Mouse (Mus musculus) midbrain, postnatal 0 days (tissue): Measurements from ENCODE around the gene Kif13a. TPM values are rescaled to one million over a fixed set of nuclear protein-coding genes. Genes with fewer than 3 reads are reported as not detected.
A peak's percentile ranks its signal among the peaks of the same experiment; 100 is the strongest.

Experiments
- ATAC-seq: fragments of 200-750 bp; cut with Nextera tagmentation; 2 replicates; pipeline ENCODE4 v1.8.0; 2017; ENCODE audit warnings: moderate number of reproducible peaks, mild to moderate bottlenecking, moderate TSS enrichment, moderate library complexity; ENCODE audit not compliant: low FRiP score
- DNase-seq: peaks from one replicate; pipeline ENCODE4 v3.0.0-alpha.2; 2015; ENCODE audit warnings: low spot score
- H3K27ac ChIP-seq: fragments of 300-500 bp; sonication (generic); 2 replicates; pipeline ENCODE4 v1.5.1; 2014; ENCODE audit warnings: low read depth, mild to moderate bottlenecking, low read length, mixed read lengths
- H3K27me3 ChIP-seq: fragments of 300-500 bp; sonication (generic); 2 replicates; pipeline ENCODE4 v1.6.1; 2014; ENCODE audit warnings: low read length, control low read depth, mixed read lengths; ENCODE audit not compliant: insufficient read depth
- H3K36me3 ChIP-seq: fragments of 300-500 bp; sonication (generic); 2 replicates; pipeline ENCODE4 v1.6.1; 2014; ENCODE audit warnings: low read length, control low read depth, mixed read lengths; ENCODE audit not compliant: insufficient read depth
- H3K4me1 ChIP-seq: fragments of 300-500 bp; sonication (generic); 2 replicates; pipeline ENCODE4 v1.6.1; 2014; ENCODE audit warnings: mild to moderate bottlenecking, control low read depth, antibody characterized with exemption, low read length, mixed read lengths; ENCODE audit not compliant: insufficient read depth
- H3K4me2 ChIP-seq: fragments of 300-500 bp; sonication (generic); 2 replicates; pipeline ENCODE4 v1.6.1; 2014; ENCODE audit warnings: low read depth, mild to moderate bottlenecking, low read length, mixed read lengths; ENCODE audit not compliant: poor library complexity, severe bottlenecking
- H3K4me3 ChIP-seq: fragments of 300-500 bp; sonication (generic); 2 replicates; pipeline ENCODE4 v1.5.1; 2014; ENCODE audit warnings: low read depth, mild to moderate bottlenecking, low read length, moderate library complexity
- H3K9ac ChIP-seq: fragments of 300-500 bp; sonication (generic); replicated peaks from 2 replicates; pipeline ENCODE4 v1.6.1; 2014; ENCODE audit warnings: mild to moderate bottlenecking, low read length, moderate library complexity, mixed read lengths; ENCODE audit not compliant: poor library complexity, severe bottlenecking
- H3K9me3 ChIP-seq: fragments of 300-500 bp; sonication (generic); 2 replicates; pipeline ENCODE4 v1.6.1; 2016; ENCODE audit warnings: low read length, control low read depth
- CTCF ChIP-seq: IDR thresholded peaks from 2 replicates; pipeline ENCODE4 v1.5.1; 2016; ENCODE audit warnings: antibody characterized with exemption, mild to moderate bottlenecking
- WGBS: fragments of 180-500 bp; shearing (Covaris S2); extraction: QIAGEN DNeasy Blood & Tissue Kit; methylation state at CpG from one replicate; pipeline ENCODE4 v1.1.7; 2014; 5-methylcytosine and 5-hydroxymethylcytosine counted together
- polyA plus RNA-seq: library from polyadenylated mRNA; unstranded; fragments of >200 nt; fragmentation: Nextera tagmentation; extraction: Ambion mirVana; gene quantifications from 2 replicates; pipeline ENCODE4 v1.2.1, GENCODE M21; 2015
- total RNA-seq: library from RNA; depleted of rRNA; stranded (reverse); fragments of >200 nt; gene quantifications from 2 replicates; pipeline ENCODE4 v1.2.3, GENCODE M21; 2014

The Kif13a gene
- total and polyA plus RNA-seq, 2 experiments from 2014 or later: 10.1 to 31.7 TPM

GRCm38 (mm10) chr13:46727837-46728268, 201.8 kb downstream of the Kif13a start, which contains the start of gene Nup153:
Gene Nup153, minus strand, starts transcription at chr13:46727940.
- DNase-seq: peak; percentile 98
- H3K9ac ChIP-seq: peak within 1 kb of the TSS; percentile 90
- peak; percentile 93 for ATAC-seq
- peaks cover 14% of the 10 kb centered on the region for H3K4me1 ChIP-seq
- H3K9me3 ChIP-seq: no peaks in the 10 kb centered on the region
- peak within 1 kb of the TSS; percentile 97 for H3K4me3 ChIP-seq
- no peaks in the 10 kb centered on the region for H3K27me3 ChIP-seq
- peak within 1 kb of the TSS; percentile 93 for H3K27ac ChIP-seq
- H3K36me3 ChIP-seq: no peaks in the 10 kb centered on the region
- under 1% methylated on average over 40 of the region's 51 CpGs for WGBS
- TF ChIP-seq CTCF: no peak
- peak within 1 kb of the TSS; percentile 64 for H3K4me2 ChIP-seq

DNA sequence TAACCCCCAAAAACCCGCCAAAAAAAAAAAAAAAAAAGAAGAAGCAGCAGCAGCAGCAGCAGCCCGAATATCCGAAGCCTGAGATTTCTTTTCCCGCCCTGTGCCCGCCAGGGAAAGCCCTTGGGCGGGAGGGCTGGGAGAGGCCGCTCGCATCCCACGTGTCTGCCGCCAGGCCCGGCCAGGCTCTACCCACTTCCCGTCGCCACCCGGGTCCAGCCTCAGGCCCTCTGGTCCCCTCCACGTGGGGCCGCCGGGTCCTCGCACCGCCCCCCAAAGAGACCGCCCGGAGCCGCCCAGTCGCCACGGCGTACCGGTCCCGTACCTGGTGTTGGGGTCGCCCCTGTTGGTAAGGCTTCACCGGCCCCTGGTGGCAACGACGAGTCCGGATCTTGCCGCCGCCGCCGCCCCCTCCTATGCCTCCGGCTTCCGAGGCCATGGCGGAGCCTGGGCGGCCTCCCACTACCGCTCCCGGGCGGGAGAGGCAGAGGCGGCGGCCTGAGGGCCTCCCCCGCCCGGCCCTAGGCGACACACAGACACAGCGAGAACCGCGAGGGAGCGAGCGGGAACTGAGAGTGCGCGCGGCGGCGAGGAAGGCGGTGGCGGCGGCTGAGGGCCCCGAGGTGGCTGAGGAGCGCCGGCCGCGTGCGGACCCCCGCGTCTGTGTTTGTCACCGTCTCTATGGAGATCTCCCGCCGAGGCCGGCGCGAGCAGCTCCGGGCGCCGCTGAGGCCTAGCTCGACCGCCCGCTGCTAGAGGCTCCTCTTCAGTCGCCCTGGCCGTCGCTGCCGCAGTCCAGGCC, 202.4 kb downstream of the Kif13a start:
- ATAC-seq (peak; percentile 82), DNase-seq (peak; percentile 43)
- H3K36me3 ChIP-seq: no peaks in the 10 kb centered on the region
- 0 out of 2 replicates have a peak, but pooled peaks have one; percentile 4 for TF ChIP-seq CTCF
- peak overlapping the region; percentile 64 for H3K4me2 ChIP-seq
- H3K27me3 ChIP-seq: no peaks in the 10 kb centered on the region
- peak overlapping the region; percentile 93 for H3K27ac ChIP-seq
- under 1% methylated on average over 76 of the region's 85 CpGs for WGBS
- peak overlapping the region; percentile 90 for H3K9ac ChIP-seq
- H3K9me3 ChIP-seq: no peaks in the 10 kb centered on the region
- H3K4me3 ChIP-seq: peak overlapping the region; percentile 97
- peaks cover 14% of the 10 kb centered on the region for H3K4me1 ChIP-seq

DNA sequence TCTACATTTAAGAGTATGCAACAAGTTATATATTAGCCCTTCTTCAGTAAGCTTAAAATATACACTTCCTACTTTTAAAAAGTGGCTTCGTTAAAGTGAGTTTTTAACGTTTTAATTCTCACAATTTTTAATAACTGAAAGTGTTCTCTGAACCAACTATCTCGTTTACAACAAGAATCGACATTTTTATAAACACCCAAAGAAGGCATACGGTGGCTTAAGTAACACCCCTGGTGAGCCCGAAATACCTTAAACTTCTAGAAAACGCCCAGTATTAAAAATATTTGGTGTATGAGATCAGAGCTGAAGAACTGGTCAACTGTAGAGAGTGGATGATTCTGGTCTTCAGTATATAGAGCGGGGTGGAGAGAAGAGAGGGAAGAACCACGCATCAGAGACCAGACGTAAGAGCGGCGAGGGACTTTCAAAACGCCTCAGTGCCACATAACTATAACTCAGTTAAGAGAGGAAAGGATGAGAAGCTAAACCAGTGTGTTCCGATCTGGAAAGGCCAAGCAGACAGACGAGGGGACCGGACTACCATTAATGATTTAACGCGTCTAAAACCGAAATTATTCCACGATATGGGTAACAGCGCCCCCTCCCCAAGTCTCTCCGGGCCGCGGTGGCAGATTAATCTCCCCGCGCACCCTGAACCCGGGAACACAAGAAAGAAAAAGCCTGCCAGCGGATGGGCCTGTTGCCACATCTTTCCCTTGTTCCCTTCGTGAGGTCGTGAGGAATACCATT, 203.2 kb downstream of the Kif13a start:
- no peak for ATAC-seq
- peak overlapping the region; percentile 93; the same call in 1 of the 2 replicates for H3K27ac ChIP-seq
- peak; percentile 43 for DNase-seq

GRCm38 (mm10) chr13:46725227-46725626, 204.4 kb downstream of the Kif13a start:
- H3K4me3 ChIP-seq: no peak overlapping the region
- peaks cover 14% of the 10 kb centered on the region for H3K4me1 ChIP-seq
- H3K9ac ChIP-seq: no peak overlapping the region
- no peak for TF ChIP-seq CTCF
- ATAC-seq: no peak
- no peak for DNase-seq
- H3K27ac ChIP-seq: no peak overlapping the region
- H3K27me3 ChIP-seq: no peaks in the 10 kb centered on the region
- H3K9me3 ChIP-seq: no peaks in the 10 kb centered on the region
- no peaks in the 10 kb centered on the region for H3K36me3 ChIP-seq
- H3K4me2 ChIP-seq: peak overlapping the region; percentile 31
- 15% methylated on average over 2 of the region's 2 CpGs for WGBS

More for the DNA sequence above, 203.2 kb downstream of the Kif13a start:
- peaks cover 14% of the 10 kb centered on the region for H3K4me1 ChIP-seq
- H3K9me3 ChIP-seq: no peaks in the 10 kb centered on the region
- H3K27me3 ChIP-seq: no peaks in the 10 kb centered on the region
- WGBS: under 1% methylated on average over 30 of the region's 30 CpGs
- TF ChIP-seq CTCF: 0 out of 2 replicates have a peak, but pooled peaks have one; percentile 18
- H3K9ac ChIP-seq: peak overlapping the region; percentile 90
- H3K4me3 ChIP-seq: peak overlapping the region; percentile 97
- H3K4me2 ChIP-seq: peak overlapping the region; percentile 64
- no peaks in the 10 kb centered on the region for H3K36me3 ChIP-seq

DNA sequence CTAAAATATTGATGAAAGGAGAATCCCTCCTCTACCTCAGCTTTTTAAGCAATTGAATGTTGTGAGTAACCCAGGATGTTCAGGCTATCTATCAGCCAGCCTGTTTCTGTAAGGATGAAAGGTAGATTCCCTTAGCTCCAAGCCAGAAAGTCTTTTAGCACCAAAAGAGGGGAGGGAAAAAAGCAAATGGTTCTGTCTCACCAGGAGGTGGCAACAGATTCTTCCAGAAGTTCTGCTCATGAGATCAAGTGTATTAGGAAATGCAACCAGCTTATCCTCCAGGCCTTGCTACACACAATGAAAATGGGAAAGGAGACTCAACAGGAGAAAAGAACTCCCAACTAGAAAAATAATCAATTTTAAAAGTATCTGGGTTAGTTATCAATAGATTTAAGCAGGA, 205.3 kb downstream of the Kif13a start:
- no peak overlapping the region for H3K4me2 ChIP-seq

More for the DNA sequence above, 205.3 kb downstream of the Kif13a start:
- peak; percentile 38 for DNase-seq
- Histone ChIP-seq H3K9me3 (no peaks in the 10 kb centered on the region), H3K4me1 (peaks cover 14% of the 10 kb centered on the region), H3K27ac (no peak overlapping the region), H3K4me3 (no peak overlapping the region), H3K27me3 (no peaks in the 10 kb centered on the region), H3K9ac (no peak overlapping the region), H3K36me3 (no peaks in the 10 kb centered on the region)
- no peak for ATAC-seq
- TF ChIP-seq CTCF: peak; percentile 69
